Mouse (Mus musculus): Measurements from ENCODE around the gene Atpaf1.

The Atpaf1 gene

DNA sequence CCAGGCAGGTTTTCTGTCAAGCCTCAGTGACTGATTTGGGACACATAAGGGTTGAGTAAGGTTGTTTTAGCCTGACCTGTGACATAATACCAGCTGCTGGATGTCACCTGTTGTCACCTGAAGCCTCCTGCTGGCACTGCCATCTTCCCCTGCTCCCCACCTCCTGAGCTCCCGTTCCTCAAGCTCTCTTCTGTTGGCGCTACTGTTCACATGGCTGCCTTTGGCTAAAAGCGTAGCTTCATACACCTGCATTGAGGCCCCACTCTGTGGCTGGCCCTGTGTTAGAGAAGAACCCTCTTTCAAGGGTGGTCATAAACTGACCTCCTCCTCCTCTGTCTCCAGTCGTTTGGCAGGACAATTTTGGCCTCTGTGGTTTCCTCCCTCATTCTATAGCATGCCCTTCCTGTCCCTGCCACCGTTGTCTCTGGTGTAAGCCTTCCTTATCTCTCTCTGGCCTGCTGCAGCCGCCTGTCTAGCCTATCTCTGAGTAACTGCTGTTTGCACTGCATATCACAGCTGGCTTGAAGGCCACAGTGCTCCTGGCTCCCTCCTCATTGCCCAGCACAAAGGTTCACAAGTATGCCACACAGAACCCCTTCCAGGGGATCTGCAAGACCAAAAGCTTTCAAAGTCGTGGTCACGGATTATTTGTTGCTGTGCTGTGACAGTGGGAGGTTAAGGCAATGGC lies 64.5 kb downstream of the Atpaf1 start:
- DNase-seq (ENCODE audit: low spot score) = no peak

- DNase-seq (ENCODE audit: low spot score) = no peak
Measured at GRCm38 (mm10) chr4:115850111-115850510, 65.5 kb downstream of the Atpaf1 start.

DNA sequence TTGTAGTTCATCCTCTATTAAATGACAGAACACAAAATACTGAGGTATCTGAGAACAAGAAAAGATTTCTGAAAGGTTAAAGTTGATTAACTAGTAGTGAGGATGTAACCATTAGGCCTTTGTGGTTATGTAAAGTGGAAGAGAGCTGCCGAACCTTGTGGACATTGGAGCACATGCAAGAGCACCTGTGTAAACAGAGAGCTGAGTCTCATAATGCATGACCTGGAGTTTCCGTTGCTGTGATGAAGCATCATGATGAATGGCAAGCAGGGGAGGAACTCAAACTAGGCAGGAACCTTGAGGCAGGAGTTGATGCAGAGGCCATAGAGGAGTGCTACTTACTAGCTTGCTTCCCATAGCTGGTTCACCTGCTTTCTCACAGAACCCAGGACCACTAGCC lies 66.0 kb downstream of the Atpaf1 start:
- no peak for DNase-seq (ENCODE audit: low spot score)

DNA sequence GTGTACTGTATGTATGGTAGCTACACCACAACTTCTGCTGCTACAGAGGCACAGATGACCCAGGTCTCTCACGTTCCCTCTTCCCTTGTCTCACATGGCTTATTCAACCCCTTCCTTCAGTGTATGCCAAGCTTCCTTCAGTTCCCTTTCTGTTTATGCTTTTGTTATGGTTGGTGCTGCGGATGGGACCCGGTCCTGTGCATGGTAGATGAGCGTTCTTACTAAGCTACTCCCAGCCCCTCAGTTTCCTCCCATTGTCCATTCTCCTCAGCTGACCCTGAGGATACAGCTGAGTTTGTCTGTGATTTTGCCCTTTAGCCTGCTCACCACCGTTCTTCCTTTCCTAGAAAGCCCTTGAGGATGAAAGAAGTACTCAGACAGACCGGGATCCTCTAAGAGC lies 67.0 kb downstream of the Atpaf1 start:
- DNase-seq (ENCODE audit: low spot score) = no peak

GRCm38 (mm10) chr4:115855100-115855499 lies 70.5 kb downstream of the Atpaf1 start:
- no peak for DNase-seq (ENCODE audit: low spot score)

DNA sequence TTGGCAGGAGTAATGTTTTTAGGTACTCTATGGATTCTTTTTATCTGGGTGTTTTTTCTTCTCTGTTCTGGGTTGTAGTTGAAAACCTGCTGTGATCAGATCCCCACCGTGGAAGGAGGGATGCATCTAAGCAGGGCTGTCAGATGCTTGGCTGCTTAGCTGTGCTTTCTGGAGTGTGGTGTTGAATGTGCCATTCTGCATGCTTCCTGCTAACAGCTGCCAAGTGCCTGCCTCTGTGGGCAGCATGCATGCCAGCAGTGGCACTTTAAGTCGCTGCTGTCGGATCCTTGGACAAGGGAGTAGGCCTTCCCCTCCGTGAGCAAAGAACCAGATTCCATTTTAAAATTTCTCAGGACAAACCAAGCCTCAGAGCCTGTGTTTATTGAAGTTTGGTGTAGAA lies 71.0 kb downstream of the Atpaf1 start:
- no peak for DNase-seq (ENCODE audit: low spot score)

DNA sequence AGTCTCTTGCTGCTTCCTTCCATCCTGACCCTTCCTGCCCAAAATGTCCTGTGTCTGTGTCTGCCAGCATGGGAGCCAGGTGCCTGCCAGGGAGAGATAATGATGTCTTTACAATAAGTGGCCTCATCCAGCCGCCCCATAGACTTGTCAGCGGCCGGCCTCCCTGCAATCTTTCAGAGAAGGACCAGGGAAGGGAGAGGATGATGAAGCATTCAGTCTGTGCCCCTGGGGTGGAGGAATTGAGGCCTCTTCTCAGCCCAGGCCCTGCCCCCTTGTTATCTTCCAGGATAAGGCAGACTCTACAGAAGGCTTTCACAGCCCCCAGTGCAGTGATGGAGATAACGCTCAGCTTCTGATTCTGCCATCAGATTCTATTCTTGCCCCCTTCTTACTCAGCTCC lies 71.7 kb downstream of the Atpaf1 start:
- no peak for DNase-seq (ENCODE audit: low spot score)

DNA sequence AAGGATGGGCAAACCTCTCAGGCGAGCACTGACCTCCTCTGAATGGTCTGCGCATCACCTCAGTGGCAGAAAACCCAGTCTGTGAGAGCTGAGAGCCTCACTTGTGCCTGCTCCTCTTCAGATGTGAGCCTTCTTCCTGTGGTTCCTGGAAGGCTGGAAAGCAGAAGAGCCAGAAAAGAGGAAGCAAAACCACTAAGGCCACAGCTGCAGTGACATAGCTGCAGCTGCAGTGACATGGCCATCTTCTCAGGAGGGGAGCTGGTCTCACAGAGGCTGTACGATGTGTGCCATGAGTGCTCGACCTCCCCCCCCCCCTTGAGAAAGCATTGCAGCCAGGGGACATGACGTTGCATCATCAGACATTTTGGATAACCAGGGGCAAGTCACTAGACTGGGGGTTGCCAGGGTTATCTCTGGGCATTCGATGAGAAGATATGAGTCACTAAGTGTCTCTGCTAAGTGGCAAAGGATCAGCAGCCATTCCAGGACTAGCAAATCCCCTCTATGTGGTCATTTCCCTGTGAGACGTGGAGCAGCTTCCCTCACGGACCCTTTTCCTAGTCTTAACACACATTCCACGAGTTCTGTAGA lies 72.8 kb downstream of the Atpaf1 start:
- no peak for DNase-seq (ENCODE audit: low spot score)

DNA sequence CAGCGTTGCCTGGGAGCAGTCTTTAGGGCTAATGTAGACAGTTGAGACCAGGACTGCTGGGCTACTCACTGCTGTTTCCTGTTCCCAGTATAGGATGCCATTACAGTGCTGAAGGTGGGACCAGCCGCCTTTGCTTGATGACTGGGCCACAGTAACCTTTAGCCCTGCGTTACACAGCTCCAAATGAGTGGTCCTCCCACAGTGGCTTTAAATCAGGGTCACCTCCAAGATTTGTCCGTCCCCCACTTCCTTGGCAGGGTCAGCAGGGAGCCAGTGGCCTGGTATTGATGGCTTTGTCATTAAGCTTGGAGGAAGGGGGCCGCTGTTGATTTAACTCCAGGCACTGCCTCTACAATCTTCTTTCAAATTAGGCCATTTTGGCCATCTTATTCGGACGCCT lies 78.7 kb downstream of the Atpaf1 start:
- no peak for DNase-seq (ENCODE audit: low spot score)

- DNase-seq (ENCODE audit: low spot score) = no peak
Measured at GRCm38 (mm10) chr4:115863880-115864279, 79.3 kb downstream of the Atpaf1 start.

Measured in adipocyte (in vitro differentiated cells).